Mouse (Mus musculus): ENCODE measurements at regions not wholly inside any gene's neighbourhood (a gene's known extent, or its start where the extent isn't known, plus 50 kb on each side); places are given as distances from the start of the nearest gene placed in this dataset.
"Not testable (repeated sequence)": the region's sequence is repeated elsewhere in the genome, so short reads cannot be mapped to it uniquely, and the experiment has no call there.

DNA sequence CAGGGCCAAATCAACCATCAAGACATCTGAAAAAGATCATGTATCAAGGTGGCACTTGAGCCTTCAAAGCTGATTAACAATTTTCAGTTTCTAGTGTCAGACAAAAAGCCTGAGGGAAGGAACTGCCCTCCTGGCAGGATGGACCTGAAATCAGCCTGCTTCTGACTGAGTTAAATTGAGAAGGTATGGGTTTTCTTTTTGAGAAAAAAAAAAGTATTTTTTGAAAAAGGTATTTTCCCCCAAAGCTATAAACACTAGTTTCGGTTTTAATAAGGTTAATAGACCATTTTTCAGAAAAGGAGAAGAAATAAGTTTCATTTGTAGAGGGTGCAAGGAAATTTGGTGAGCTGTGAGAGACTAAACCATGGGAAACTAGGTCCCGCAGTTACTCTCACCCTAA lies 124.6 kb upstream of the Mrpl21 start:
- DNase-seq (ENCODE audit: low read depth) = not testable (repeated sequence)

DNA sequence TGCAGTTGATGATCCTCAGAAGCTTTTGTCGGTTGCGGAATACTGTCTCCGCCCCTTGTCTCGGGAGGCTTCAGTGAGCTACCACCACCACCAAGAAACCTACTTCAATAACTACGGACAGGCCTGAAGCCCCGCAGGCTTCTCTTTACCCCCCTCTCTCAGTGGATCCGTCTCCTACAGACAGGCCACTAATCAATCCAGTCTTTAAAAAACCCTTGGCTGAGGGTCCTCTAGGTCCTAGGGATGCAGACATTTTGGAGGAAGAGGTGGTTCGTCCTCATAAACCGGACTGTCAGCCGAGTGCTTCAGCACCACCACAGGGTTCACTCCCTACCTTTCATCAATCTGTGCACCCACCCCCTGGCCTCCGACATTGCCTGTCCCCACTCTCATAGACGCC lies 123.4 kb upstream of the Mrpl21 start:
- no peak for DNase-seq (ENCODE audit: low read depth)

DNA sequence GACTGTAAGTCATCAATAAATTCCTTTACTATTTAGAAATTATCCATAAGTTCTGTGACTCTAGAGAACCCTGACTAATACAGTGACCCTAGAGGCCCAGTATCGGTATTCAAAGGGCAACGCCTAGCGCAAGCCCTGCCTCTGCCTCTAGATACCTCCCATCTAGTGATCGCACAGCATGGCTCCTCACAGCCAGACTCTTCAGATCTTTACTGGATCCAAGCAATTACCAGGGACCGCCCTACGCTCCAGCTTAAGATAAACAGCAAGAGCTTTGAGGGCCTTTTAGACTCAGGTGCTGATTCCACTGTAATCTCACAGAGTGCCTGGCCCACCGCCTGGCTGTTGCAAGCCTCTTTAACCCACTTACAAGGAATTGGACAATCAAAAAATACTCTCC lies 115.0 kb upstream of the Mrpl21 start:
- no peak for DNase-seq (ENCODE audit: low read depth)

DNA sequence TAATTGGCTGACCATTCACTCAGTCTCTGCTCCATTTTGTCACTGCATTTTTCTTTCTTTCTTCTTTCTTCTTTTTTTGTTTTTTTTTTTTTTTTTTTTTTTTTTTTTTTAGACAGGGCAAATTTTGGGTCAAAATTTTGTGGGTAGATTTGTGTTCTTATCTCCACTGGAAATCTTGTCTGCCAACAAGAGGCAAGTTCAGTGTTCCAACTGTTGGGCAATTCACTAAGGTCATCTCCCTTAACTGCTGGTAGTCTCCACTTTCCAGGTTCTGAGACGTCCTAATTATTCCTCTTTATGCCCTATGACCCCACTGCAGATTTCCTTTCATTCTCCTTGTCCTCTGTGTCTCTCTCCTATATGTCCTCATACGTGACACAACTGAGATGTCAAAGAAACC lies 100.1 kb upstream of the Mrpl21 start:
- no peak for DNase-seq (ENCODE audit: low read depth)

DNA sequence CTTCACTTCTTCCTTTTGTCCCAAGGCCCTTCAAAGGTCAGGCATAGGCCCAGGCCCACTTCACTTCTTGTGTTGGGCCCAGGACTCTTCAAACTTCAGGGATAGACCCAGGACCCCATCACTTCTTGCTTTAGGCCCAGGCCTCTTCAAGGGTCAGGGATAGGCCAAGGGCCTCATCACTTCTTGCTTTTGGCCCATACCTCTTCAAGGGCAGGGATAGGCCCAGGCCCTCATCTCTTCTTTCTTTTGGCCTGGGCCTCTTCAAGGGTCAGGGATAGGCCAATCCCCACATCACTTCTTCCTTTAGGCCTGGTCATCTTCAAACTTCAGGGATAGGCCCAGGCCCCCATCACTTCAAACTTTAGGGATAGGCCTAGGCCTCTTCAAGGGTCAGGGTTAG lies 90.1 kb upstream of the Mrpl21 start:
- no peak for DNase-seq (ENCODE audit: low read depth)

DNA sequence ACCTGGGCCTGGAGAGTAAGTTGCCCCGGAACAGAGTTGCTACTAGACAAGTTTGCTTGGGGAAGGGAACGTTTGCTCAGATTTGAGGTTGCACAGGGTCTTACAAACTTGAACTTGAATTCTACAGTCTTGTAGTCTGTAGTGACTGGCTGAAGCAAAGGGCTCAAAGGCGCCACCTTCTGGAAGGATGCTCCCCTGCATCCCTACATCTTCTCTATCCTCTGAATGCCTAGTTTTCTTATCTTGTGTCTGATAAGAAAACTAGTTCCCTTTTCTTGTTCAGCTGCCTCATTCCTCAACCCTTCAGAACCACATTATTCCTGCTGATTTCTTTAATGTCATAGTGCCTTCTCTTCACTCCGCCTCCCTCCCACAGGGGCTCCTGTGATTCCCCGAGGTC lies 78.2 kb upstream of the Mrpl21 start:
- DNase-seq (ENCODE audit: low read depth) = peak; percentile 62

DNA sequence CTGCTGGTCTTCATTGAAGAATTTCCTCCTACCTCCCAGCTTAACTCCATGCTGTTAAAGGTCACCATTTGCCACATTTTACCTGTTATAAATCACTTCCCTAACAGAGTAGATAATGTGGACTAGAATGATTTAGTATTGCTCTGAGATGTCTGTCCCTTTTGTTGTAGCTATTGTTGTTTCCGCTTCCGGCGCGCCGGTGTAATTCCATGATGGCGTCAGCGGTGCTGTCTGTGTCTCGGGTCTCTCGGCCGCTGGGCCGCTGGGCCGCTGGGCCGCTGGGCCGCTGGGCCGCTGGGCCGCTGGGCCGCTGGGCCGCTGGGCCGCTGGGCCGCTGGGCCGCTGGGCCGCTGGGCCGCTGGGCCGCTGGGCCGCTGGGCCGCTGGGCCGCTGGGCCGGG lies 77.3 kb upstream of the Mrpl21 start:
- DNase-seq (ENCODE audit: low read depth) = not testable (repeated sequence)

DNA sequence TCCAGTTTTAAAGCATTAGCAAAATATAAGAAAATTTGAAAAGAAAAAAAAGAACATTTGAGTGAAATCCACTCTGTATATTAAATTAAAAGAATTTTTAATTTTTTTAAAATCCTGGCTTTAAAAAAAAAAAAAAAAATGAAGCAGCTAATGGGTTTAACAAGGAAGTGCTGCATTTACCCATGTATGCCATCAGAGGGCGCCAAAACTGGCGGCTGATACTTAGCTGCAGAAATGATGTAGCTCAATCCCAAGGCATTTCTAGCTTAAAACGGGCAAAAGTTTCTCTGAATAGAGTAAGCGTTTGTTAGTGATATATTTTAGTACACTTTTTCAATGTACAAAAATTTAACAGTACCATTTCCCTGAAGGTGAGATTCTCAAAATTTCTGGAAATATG lies 74.4 kb upstream of the Mrpl21 start:
- DNase-seq (ENCODE audit: low read depth) = peak; percentile 83
